Mouse (Mus musculus) layer of hippocampus, adult 6 months (tissue): Measurements from ENCODE around the gene Vmn1r56. TPM values are rescaled to one million over a fixed set of nuclear protein-coding genes. Genes with fewer than 3 reads are reported as not detected.

Experiments
- long read RNA-seq, 2 experiments: library from polyadenylated mRNA; unstranded; transcript quantifications; one replicate each; pipeline ENCODE4 v2.0.0; 2019 to 2020
- polyA plus RNA-seq: library from polyadenylated mRNA; unstranded; fragments of <200 nt; fragmentation: Nextera tagmentation; gene quantifications from 2 replicates; pipeline ENCODE4 v1.2.3, GENCODE M21; 2021

Vmn1r56 gene
- not detected in 2 replicates for polyA plus RNA-seq
- long read RNA-seq, experiment 1, result 0 reads
- long read RNA-seq, experiment 2, result 0 reads

DNA sequence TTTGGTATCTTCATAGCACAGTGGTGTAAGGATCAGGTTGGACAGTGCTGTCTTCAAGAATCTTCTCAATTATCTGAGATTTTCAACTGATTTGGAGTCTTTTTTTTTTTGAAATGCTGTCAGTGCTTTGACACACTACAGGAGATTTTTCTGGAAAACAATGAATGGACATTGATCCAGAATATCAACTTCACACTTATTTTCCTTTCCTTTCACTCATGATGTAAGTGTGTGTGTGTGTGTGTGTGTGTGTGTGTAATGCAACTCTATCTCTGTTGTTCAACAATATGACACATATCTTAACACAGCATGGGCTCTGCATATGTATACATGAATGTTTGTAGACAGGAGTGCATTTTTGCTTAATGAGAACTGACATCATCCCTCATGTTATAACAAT is at the start of gene Vmn1r56:
Gene Vmn1r56 (minus strand): TSS at position 101 of the 400 bp plus-strand sequence.

DNA sequence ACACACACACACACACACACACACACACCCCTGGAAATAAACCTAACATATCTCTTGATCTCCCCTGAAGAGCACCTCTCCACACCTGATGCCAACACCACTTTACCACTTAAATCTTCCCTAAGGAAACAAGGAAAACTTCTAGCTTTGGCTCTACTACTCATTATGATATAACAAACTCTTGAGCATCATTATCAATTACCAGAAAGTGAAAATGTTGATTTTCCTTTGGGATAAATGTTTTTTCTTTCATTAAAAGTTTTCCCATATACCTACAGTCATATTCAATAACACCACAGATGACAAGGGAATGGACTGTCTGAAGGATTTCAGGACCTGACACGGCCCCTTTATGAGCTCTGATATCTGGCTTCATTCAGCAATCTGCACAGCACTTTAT is 21.6 kb upstream of the Vmn1r56 start, which contains the start of gene Vmn1r57:
Gene Vmn1r57 (plus strand): TSS at position 301 of the 400 bp plus-strand sequence.

DNA sequence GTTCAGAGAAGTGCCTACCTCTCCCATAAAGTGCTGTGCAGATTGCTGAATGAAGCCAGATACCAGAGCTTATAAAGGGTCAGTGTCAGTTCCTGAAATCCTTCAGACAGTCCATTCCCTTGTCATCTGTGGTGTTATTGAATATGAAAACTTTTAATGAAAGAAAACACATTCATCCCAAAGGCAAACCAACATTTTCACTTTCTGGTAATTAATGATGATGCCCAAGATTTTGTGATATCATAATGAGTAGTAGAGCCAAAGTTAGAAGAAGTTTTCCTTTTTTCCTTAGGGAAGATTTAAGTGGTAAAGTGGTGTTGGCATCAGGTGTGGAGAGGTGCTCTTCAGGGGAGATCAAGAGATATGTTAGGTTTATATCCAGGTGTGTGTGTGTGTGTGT is 47.0 kb downstream of the Vmn1r56 start, which contains the start of gene Vmn1r55:
Gene Vmn1r55 (minus strand): TSS at position 101 of the 400 bp plus-strand sequence.

Other genes starting within 250 kb of the Vmn1r56 start
- gene Sbk2, start 232.3 kb downstream of the Vmn1r56 start, polyA plus RNA-seq, result 0.31 and 0.74 TPM in 2 replicates
- 0.08 and 0.15 TPM in 2 replicates for gene Sbk3, start 225.6 kb downstream of the Vmn1r56 start, polyA plus RNA-seq
- gene Zfp579, start 200.6 kb downstream of the Vmn1r56 start, polyA plus RNA-seq, result 6.2 and 8.0 TPM in 2 replicates
- 11.0 and 13.9 TPM in 2 replicates for gene Zfp524, start 182.3 kb downstream of the Vmn1r56 start, polyA plus RNA-seq
- 13.3 and 16.7 TPM in 2 replicates for gene Fiz1, start 182.1 kb downstream of the Vmn1r56 start, polyA plus RNA-seq
- 0.31 TPM in 1 of 2 replicates, not detected in the other for gene Gm44973, start 181.3 kb downstream of the Vmn1r56 start, polyA plus RNA-seq
- gene Zfp865, start 176.4 kb downstream of the Vmn1r56 start, polyA plus RNA-seq, result 1.5 and 2.0 TPM in 2 replicates
- gene Ccdc106, start 176.2 kb downstream of the Vmn1r56 start, polyA plus RNA-seq, result 65.2 and 75.8 TPM in 2 replicates
- not detected in 2 replicates for gene 4632433K11Rik, start 162.6 kb downstream of the Vmn1r56 start, polyA plus RNA-seq
- gene Zfp784, start 158.3 kb downstream of the Vmn1r56 start, polyA plus RNA-seq, result 3.1 and 3.3 TPM in 2 replicates
- 4.2 and 4.7 TPM in 2 replicates for gene Zfp580, start 145.2 kb downstream of the Vmn1r56 start, polyA plus RNA-seq
- gene U2af2, start 134.6 kb downstream of the Vmn1r56 start, polyA plus RNA-seq, result 5.4 and 5.7 TPM in 2 replicates
- gene Epn1, start 116.5 kb downstream of the Vmn1r56 start, polyA plus RNA-seq, result 65.5 and 92.3 TPM in 2 replicates
- not detected in 2 replicates for gene Rfpl4, start 79.8 kb downstream of the Vmn1r56 start, polyA plus RNA-seq
- 0.88 and 1.2 TPM in 2 replicates for gene Rasl2-9, start 70.8 kb downstream of the Vmn1r56 start, polyA plus RNA-seq
- gene Vmn1r55, start 47.1 kb downstream of the Vmn1r56 start, polyA plus RNA-seq, result not detected in 2 replicates
- gene Vmn1r57, start 21.7 kb upstream of the Vmn1r56 start, polyA plus RNA-seq, result not detected in 2 replicates
- gene Gm5065, start 153.8 kb upstream of the Vmn1r56 start, polyA plus RNA-seq, result not detected in 2 replicates
- gene Nlrp2, start 154.3 kb upstream of the Vmn1r56 start, polyA plus RNA-seq, result not detected in 2 replicates
- gene Vmn1r58, start 216.6 kb upstream of the Vmn1r56 start, polyA plus RNA-seq, result not detected in 2 replicates